Mouse (Mus musculus): ENCODE data around the gene Cpt2. TPM values are rescaled to one million over a fixed set of nuclear protein-coding genes. Genes with fewer than 3 reads are reported as not detected.

The Cpt2 gene
- total RNA-seq, 2 experiments from 2014 or later: 4.8 to 5.9 TPM

DNA sequence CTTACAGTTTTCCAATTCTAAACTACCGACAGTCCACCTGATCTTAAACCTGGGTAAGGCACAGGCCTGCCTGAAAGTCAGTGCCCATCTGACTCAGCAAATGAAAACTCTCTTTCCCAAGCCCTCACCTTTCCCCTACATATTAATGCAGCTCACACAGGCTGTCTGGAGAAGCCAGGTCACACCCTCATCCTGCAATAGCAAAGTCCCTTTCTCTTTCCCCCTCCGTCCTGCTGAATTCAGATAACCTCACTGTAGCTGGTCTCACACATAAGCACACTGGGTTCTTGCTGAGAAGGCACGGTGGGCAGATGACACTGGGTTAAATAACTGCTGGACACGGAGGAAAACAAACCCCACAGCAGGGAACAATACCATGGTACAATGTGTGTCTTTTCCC lies 1.5 kb downstream of the Cpt2 start:
- DNase-seq: no peak
- intact Hi-C loops (cut with DNase I): no loop called here

DNA sequence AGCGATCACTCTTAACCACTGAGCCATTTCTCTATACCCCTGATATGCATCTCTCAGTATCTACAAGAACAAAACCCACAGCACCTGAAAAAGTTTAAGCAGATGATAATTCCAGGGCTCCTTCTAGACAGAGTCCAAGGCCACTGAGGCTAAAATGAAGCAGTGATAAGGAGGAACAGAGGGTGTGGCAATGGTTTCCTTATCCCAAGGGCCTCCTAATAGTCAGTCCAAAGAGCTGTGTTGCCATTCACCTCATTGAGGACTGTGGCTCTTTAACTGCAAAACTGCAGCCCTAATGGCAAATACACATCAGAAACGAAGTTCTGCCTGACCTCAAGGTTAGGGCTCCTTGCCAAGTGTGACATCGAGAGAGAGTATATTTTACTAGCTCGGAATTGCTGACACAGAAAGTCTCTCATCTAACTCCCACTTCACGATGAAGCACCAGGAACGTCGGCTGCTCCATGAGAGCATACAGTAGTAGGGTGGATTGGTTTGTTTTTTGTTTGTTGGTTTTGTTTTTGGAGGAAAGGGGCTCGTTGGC lies 2.2 kb downstream of the Cpt2 start:
- no peak for DNase-seq
- intact Hi-C loops (cut with DNase I): no loop called here

DNA sequence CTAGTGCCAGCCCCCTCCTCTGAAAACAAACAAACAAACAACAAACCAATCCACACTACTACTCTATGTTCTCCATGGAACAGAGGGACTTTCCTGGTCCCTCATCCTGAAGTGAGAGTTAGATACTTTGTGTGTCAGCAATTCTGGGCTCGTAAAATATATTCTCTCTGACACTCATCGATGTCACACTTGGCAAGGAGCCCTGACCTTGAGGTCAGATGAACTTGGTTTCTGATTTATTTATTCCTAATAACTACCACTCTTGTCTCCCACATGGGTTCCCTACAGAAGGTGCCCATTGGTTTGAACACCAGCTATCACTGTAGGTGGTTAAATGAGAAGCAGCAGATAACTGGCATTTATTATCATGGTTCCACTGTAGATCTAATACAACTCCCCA lies 3.1 kb downstream of the Cpt2 start:
- no peak for DNase-seq
- intact Hi-C loops (cut with DNase I): no loop called here

DNA sequence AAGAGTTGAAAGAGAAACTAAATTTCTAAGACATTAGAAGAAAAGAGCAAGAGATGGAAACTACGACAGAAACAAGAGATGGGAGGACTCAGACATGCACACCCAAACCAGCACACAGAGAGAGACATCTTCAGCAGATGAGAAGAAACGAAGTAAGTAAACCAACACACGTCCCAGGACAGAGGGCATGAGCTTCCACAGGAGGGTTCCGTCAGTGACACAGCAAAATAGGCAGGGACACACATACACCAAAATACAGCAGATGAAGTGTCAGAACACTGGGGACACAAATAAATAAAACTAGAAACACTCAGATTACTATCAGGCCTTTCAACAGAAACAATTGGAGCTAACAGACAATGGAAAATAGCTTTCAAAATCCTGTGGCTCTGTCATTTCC lies 13.4 kb downstream of the Cpt2 start:
- intact Hi-C loops (cut with DNase I): no loop called here
- DNase-seq: no peak

DNA sequence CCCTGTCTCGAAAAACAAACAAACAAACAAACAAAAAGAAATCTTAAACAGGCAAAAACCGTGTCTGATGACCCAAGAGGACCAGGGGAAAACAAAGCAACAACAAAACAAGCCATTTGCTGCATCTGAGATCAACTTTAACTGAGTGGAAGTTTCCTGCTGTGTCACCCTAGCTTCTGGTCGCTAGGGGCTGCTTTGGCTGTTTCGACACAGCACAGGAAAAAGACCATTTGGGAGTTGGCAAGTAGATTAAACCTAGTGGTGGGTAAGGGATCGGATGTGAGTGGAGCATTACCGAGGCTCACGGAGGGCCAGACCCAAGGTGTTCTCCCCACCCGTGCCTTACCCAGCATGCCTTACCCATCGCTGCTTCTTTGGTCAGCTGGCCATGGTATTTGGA lies 16.8 kb downstream of the Cpt2 start:
- intact Hi-C loops (cut with DNase I): no loop called here
- no peak for DNase-seq

DNA sequence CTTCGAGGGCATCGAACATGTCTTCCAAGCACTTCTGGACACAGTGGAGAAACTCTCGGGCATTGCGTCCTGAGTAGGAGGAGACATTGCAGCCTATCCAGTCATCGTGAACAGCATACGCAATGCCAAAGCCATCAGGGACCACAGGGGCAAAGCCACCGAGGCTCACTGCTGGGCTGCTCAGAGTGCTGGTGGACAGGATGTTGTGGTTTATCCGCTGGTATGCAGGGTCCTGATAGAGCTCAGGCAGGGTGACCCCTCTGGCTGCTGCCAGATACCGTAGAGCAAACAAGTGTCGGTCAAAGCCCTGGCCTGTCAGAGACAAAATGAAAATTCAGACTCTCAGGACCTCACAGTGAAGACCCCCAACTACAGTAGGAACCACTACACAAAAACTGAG lies 19.2 kb downstream of the Cpt2 start:
- intact Hi-C loops (cut with DNase I): no loop called here
- DNase-seq: no peak

DNA sequence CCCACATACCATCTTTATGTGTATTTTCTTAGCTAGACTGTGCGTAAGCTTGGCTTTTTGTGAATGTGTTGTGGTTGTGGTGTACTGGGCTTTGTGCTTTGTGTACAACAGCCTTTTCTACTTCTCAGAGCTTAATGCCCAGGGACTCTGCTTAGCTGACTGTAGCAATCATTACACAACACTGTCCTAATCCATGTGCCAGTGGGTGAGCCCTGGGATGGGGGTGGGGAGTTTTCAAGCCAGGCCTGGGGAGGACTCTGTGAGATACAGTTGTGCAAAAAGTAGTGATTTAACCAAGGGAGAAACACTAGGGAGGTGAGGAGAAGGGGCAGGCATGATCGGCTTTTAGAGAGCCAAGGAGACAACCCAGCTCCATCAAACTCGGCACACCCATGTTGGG lies 23.2 kb downstream of the Cpt2 start:
- no peak for DNase-seq
- intact Hi-C loops (cut with DNase I): no loop called here

DNA sequence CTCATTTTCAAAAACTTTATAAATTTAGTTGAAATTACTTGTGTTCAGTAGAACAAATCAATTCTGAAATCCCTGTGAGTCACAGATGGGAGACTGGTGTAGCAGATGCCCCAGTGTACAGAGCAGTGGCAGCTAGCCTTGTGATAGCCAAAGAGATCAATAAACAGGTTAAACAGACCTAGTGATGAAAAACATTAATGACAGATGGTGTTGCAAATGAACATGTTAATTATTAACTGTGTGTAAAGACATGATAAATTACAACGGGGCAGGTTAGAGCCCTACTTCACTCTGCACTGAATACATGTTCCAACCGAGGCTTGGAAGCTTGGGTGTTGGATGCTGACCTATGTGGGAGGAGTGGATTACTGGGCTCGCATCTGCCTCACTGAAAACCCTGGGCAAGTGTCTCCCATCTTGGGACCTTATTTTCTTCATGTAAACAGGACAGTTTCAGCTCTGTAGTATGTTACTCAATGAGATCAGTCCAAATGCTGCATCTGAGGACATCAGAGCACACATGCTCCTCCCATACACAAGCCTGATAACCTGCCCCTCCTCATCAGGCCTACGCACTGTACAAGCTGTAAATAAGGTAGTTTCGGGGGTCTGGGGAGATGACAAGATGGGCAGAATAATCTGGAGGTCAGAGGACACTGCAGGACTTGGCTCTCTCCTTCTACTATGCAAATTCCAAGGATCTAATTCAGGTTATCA lies 24.0 kb downstream of the Cpt2 start:
- no peak for DNase-seq
- intact Hi-C loops (cut with DNase I): no loop called here

DNA sequence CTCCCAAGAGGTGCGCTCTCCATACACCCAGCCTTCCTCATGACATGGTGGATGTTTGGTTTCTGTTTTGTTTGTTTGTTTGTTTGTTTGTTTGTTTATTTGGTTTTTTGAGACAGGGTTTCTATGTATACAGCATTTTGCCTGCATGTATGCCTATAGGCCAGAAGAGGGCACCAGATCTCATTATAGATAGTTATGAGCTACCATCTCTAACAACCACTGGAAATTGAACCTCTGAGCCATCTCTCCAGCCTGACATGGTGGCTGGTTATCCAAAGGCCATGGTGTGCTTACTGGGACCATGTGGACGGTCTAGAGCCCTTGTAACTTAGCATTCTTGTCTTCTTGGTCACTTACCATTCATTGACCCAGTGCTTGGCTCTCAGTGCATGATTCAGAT lies 30.7 kb downstream of the Cpt2 start:
- DNase-seq: no peak

DNA sequence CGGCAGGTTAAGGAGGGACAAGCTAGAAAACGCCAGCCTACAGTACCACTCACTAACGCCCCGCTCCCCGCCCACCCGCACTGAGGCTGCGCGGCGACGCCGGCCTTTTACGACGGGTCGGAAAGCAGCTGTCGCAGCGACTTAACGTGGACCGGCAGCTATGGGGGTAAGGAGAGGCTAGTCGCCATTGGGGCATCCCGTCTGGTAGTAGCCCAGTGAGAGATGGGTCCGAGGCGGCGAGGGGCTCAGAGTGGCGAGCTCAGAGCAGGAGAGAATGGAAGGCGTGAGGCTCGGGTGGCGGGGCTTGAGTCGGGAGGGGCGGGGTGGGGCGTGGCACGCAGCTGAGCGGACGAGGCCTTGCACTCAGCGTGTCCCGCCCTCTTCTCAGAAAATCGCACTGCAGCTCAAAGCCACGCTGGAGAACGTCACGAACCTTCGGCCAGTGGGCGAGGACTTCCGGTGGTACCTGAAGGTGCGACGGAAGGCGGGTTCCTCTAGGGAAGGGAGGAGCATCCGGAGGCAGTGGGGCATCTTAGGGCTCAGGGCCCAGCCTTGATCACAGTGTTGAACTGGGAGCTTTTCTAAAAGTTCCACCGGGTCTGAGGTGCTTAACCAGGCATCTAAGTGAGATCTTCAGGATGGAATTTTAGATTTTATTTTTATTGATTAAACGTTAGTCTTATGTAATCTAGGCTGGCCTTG lies 33.5 kb downstream of the Cpt2 start, which contains the start of gene 0610037L13Rik:
0610037L13Rik (plus strand) TSS at position 83 of the 702 bp plus-strand sequence.
- intact Hi-C loops (cut with DNase I): no loop called here
- peak; percentile 93 for DNase-seq

More for the DNA sequence above, 30.7 kb downstream of the Cpt2 start:
- intact Hi-C loops (cut with DNase I): no loop called here

DNA sequence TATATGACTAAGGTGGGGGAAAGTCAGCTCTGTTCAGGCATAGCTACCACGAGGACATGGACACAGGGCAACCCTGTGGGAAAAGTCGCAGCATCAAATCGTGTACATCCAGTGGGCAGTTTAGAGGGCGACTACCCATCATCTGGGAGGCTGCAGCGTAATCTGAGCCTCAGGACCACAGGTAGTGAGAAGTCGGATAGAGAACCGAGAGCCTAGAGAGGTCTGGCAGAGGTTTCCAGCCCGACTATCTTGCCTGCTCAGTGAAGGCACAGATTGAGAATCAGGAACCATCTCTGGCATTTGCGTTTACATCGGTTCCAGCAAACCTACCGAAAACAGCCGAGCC lies 34.1 kb downstream of the Cpt2 start:
- DNase-seq: peak; percentile 9
- intact Hi-C loops (cut with DNase I): no loop called here

DNA sequence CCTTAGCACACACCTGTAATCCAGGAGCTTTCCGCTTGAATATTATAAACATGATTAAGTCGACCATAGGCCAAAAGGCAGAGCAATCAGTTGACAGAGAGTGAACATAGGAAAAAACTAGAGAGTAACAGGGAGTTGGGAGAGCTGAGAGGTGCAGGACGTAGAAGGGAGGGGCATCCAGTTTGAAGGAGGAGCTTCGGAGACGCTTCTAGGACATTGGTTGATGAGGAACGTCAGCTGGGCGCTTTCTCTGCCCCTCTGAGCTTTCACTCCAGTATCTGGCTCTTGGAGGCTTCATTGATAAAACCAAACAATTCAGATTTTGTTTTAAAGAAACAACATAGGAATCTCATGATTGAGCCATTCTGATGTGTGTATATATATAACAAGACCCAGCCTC lies 37.0 kb downstream of the Cpt2 start:
- no peak for DNase-seq
- intact Hi-C loops (cut with DNase I): no loop called here

DNA sequence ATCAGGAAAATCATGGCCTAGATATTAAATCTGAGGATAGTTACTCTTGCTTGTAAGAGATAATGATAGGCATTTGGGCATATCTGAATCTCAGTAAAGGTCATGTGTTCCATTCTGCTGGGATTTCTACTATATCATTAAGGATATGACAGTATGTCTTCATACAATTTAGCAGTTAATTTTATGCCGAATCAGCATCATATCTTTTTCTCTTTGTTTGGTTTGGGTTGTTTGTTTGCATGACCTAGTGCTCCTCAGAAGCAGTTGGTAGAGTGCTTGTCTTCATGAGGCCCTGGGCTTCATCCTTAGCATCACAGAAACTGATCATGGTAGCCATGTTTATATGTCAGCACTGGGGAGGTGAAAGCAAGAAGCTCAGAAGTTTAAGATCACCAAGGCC lies 41.8 kb downstream of the Cpt2 start:
- DNase-seq: no peak
- intact Hi-C loops (cut with DNase I): no loop called here

DNA sequence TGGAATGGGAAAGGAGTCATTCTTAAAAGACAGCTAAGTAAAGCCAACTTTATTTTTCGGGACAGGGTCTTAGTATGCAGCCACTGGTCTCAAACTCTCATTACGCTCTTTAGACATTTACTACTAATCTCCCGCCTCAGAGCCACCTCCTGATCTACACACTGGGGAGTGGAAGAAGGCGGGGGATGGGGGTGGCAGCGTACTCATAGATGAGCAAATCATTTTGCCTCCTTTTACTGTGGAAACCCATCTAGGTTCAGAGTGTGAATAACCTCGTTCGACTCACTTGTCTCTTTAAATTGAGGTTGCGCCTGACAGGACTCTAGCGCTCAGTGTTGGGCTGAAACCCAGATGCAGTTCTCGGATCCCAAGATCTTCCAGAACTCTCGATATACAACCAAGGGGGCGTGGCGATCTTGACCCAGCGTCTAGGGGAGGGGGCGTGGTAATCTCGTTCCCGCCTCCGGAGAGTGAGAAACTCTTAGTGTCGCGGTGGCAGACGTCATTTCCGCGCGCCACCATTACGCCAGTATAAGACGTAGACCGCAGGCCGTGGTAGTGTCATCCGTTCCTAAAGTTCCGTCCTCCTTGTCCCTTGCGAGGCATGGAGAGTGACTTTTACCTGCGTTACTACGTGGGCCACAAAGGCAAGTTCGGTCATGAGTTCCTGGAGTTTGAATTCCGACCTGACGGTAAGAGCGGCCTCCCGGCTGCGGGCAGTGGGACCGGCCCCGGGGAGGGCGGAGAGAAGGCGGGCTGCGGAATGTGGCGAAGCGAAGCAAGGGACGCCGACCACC lies 44.0 kb downstream of the Cpt2 start, which contains the start of gene Magoh:
Magoh (plus strand) TSS at position 502 of the 797 bp plus-strand sequence.
- peak; percentile 98 for DNase-seq

DNA sequence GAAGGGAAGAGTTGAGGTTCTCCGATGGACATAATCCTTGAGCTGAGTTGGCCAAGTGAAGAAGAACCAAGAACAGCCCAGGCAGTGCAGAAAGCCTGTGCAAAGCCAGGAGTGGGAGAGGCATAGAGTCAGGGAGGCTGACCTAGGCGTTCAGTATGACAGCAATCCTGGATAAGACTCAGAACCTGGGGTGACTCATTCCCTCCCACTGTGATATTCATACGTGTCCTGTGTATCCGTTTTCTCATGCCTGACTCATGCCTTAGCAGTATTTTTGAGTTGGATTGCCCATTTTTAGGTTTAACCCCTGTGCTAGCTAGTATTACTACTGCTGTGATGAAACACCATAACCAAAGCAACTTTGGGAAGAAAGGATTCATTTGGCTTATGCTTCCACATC lies 58.5 kb downstream of the Cpt2 start:
- DNase-seq: no peak
- intact Hi-C loops (cut with DNase I): no loop called here

More for the DNA sequence above, 44.0 kb downstream of the Cpt2 start, which contains the start of gene Magoh:
- intact Hi-C loops (cut with DNase I): no loop called here

DNA sequence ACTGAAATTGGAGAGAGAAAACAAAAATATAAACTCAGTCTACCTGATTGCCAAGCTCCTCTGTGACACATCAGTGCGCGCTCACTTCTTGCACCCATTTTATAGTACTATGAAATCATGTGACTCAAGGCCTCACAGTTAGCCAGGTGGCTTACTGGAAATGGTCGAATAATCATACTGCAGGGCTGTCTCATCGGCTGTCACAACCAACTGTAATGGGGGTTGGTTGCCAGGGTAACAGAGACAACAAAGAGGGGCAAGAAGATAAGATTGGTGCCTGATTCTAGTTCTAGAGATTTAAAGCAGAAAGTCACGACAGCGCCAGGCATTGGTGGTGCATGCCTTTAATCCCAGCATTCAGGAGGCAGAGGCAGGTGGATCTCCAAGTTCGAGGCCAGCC lies 64.4 kb downstream of the Cpt2 start:
- DNase-seq: no peak
- intact Hi-C loops (cut with DNase I): no loop called here

DNA sequence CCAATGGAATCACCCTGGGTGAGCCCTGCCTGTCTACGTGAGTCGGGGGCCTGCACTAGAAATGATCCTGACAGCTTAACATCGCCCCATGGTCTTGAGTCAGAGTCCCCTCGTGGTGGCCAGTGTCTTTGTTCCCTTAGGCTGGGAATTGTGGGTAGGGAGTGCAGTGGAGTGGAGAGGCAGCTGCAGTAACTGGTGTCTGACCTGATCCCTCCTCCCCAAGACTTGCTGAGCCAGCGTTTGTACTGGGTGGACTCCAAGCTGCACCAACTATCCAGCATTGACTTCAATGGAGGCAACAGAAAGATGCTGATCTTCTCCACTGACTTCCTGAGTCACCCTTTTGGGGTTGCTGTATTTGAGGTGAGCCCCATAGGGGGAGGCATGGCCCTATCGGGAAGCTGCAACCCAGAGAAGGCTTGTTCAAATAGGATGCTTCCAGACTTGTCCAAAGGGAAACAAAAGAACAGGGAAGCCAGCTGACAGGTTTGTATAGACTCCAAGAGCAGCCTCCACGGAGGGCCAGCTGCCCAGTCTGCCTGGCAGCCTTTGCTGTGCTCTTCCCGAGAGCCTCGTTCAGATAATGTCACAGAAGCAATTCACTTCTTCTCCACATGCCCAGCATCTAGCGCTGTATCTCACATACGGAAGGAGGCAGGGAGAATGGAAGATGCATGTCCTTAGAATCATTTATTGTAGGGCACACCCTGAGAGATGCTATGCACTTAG lies 66.3 kb downstream of the Cpt2 start:
- intact Hi-C loops (cut with DNase I): no loop called here
- peak; percentile 65 for DNase-seq

Measured in left cerebral cortex, postnatal 4 days (tissue).